Mouse (Mus musculus): ENCODE measurements around the gene Dgcr6.
A peak's percentile ranks its signal among the peaks of the same experiment; 100 is the strongest.

DNA sequence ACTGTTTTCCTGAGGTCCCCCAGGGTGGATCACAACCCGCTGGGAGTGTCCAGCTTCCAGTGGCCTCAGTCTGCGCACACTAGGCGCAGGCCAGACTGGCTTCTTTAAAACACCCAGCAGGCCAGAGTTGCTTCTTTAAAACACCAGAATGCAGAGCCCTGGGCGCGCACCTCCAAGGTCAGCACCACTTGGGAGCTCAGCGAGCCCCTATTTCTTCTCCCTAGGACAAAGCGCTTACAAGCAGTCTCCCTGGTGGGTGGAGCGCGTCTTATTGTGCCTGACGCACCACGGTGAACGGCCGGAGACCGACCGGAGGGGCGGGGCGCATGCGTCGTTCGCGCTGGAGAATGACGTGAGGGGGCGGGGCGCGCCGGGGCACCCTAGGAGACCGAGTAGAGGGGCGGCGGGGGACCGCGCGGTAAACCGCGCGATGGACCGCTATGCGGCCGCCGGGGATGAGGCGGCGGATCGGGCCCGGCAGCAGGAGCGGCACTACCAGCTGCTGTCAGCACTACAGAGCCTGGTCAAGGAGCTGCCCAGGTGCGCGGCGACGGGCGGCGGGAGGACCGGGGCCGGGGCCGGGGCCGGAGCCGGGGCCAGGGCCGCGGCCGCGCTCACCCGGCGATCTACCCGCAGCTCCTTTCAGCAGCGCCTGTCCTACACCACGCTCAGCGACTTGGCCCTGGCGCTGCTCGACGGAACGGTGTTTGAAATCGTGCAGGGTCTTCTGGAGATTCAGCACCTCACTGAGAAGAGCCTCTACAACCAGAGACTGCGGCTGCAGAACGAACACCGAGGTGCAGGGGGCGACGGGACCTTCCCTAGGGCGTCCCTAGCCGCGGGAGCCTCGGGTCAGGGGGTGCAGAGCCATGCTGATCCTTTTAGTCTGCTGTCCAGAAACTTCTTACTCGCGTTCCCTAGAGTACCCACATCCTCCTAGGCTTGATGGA is 13.7 kb downstream of the Dgcr6 start:
- TF ChIP-seq CTCF (IDR thresholded peaks at IDR 0.05; ENCODE audit: borderline replicate concordance, extremely low read depth, insufficient read depth, insufficient read length) (no peak), POLR2A (IDR thresholded peaks at IDR 0.05; ENCODE audit: borderline replicate concordance, extremely low read depth, insufficient read depth, insufficient read length, poor library complexity, severe bottlenecking) (peak; percentile 86)
